Mouse (Mus musculus): Measurements from ENCODE around the gene Trpv3. TPM values are rescaled to one million over a fixed set of nuclear protein-coding genes. Genes with fewer than 3 reads are reported as not detected.
A peak's percentile ranks its signal among the peaks of the same experiment; 100 is the strongest.
"Not testable (repeated sequence)": the region's sequence is repeated elsewhere in the genome, so short reads cannot be mapped to it uniquely, and the experiment has no call there.

Trpv3 gene
- total RNA-seq, 2 experiments from 2014 or later: 0.03 to 0.05 TPM

GRCm38 (mm10) chr11:73283369-73283768 is 16.2 kb downstream of the Trpv3 start:
- intact Hi-C loops (cut with DNase I): loop anchor here (5.0 kb wide), 4 partner anchors 46 to 211 kb away; partner anchors contain the start of gene Haspin
- peak; percentile 29 for DNase-seq (ENCODE audit: low spot score)

GRCm38 (mm10) chr11:73283926-73284325 is 16.7 kb downstream of the Trpv3 start:
- intact Hi-C loops (cut with DNase I): loop anchor here (5.0 kb wide), 4 partner anchors 47 to 212 kb away; partner anchors contain the start of gene Haspin
- no peak for DNase-seq (ENCODE audit: low spot score)

- intact Hi-C loops (cut with DNase I): loop anchor here (5.0 kb wide), 4 partner anchors 47 to 212 kb away; partner anchors contain the start of gene Haspin
- no peak for DNase-seq (ENCODE audit: low spot score)
Measured at GRCm38 (mm10) chr11:73284351-73284750, 17.2 kb downstream of the Trpv3 start.

- intact Hi-C loops (cut with DNase I): no loop called here
- no peak for DNase-seq (ENCODE audit: low spot score)
Measured at GRCm38 (mm10) chr11:73289621-73290020, 22.4 kb downstream of the Trpv3 start.

GRCm38 (mm10) chr11:73303123-73303522 is 35.9 kb downstream of the Trpv3 start:
- no peak for DNase-seq (ENCODE audit: low spot score)

GRCm38 (mm10) chr11:73315961-73316360 is 48.8 kb downstream of the Trpv3 start:
- intact Hi-C loops (cut with DNase I): no loop called here
- no peak for DNase-seq (ENCODE audit: low spot score)

More at GRCm38 (mm10) chr11:73303123-73303522, 35.9 kb downstream of the Trpv3 start:
- intact Hi-C loops (cut with DNase I): no loop called here

- DNase-seq (ENCODE audit: low spot score); intact Hi-C loops (cut with DNase I): not testable (repeated sequence)
Measured at GRCm38 (mm10) chr11:73318581-73318980, 51.4 kb downstream of the Trpv3 start.

- intact Hi-C loops (cut with DNase I); DNase-seq (ENCODE audit: low spot score): not testable (repeated sequence)
Measured at GRCm38 (mm10) chr11:73321064-73321463, 53.9 kb downstream of the Trpv3 start.

- DNase-seq (ENCODE audit: low spot score): no peak
- intact Hi-C loops (cut with DNase I): no loop called here
Measured at GRCm38 (mm10) chr11:73323906-73324830, 57.0 kb downstream of the Trpv3 start.

GRCm38 (mm10) chr11:73326485-73326886 is 59.3 kb downstream of the Trpv3 start:
- intact Hi-C loops (cut with DNase I): no loop called here
- no peak for DNase-seq (ENCODE audit: low spot score)

GRCm38 (mm10) chr11:73327361-73327760 is 60.2 kb downstream of the Trpv3 start:
- DNase-seq (ENCODE audit: low spot score): no peak
- intact Hi-C loops (cut with DNase I): no loop called here

- intact Hi-C loops (cut with DNase I): no loop called here
Measured at GRCm38 (mm10) chr11:73329442-73329841, 62.3 kb downstream of the Trpv3 start, which contains the start of the genes Aspa, Gm49340 and Spata22. Aspa (minus strand) TSS chr11:73329596. Gm49340 (plus strand) TSS chr11:73329741. Spata22 (plus strand) TSS chr11:73329741.

GRCm38 (mm10) chr11:73333357-73333756 is 66.2 kb downstream of the Trpv3 start:
- no peak for DNase-seq (ENCODE audit: low spot score)
- intact Hi-C loops (cut with DNase I): no loop called here

More at GRCm38 (mm10) chr11:73329442-73329841, 62.3 kb downstream of the Trpv3 start, which contains the start of the genes Aspa, Gm49340 and Spata22:
- no peak for DNase-seq (ENCODE audit: low spot score)

GRCm38 (mm10) chr11:73336919-73337318 is 69.7 kb downstream of the Trpv3 start:
- intact Hi-C loops (cut with DNase I): no loop called here
- DNase-seq (ENCODE audit: low spot score): no peak

Other genes with a start within 250 kb of the Trpv3 start
- gene Camkk1, start 248.4 kb upstream of the Trpv3 start, total RNA-seq (2021): 1 to 10 TPM in 1 of 2 experiments, under 1 TPM in 1; 0.95 to 1.2 TPM
- gene Ncbp3, start 219.6 kb upstream of the Trpv3 start, total RNA-seq (2021): 1 to 10 TPM; 5.6 to 6.2 TPM
- under 1 TPM; 0.08 to 0.16 TPM for gene Itgae, start 176.8 kb upstream of the Trpv3 start, total RNA-seq (2021)
- under 1 TPM; 0.17 to 0.34 TPM for gene Haspin, start 129.1 kb upstream of the Trpv3 start, total RNA-seq (2021)
- gene P2rx5, start 107.0 kb upstream of the Trpv3 start, total RNA-seq (2021): 10 to 100 TPM; 13.0 to 13.3 TPM
- 10 to 100 TPM; 78.3 to 84.4 TPM for gene Emc6, start 90.4 kb upstream of the Trpv3 start, total RNA-seq (2021)
- gene Tax1bp3, start 90.3 kb upstream of the Trpv3 start, total RNA-seq (2021): 10 to 100 TPM; 45.9 to 50.0 TPM
- 10 to 100 TPM; 12.1 to 14.3 TPM for gene Ctns, start 68.3 kb upstream of the Trpv3 start, total RNA-seq (2021)
- 1 to 10 TPM; 1.4 TPM for gene Shpk, start 67.9 kb upstream of the Trpv3 start, total RNA-seq (2021)
- not detected for gene Trpv1, start 33.1 kb upstream of the Trpv3 start, total RNA-seq (2021)
- 1 to 10 TPM; 1.3 to 1.4 TPM for gene Aspa, start 62.2 kb downstream of the Trpv3 start, total RNA-seq (2021)
- gene Gm49340, start 62.4 kb downstream of the Trpv3 start, total RNA-seq (2021): not detected
- not detected for gene Spata22, start 62.4 kb downstream of the Trpv3 start, total RNA-seq (2021)
- gene Olfr20, start 83.4 kb downstream of the Trpv3 start, total RNA-seq (2021): not detected
- not detected for gene Olfr376, start 103.9 kb downstream of the Trpv3 start, total RNA-seq (2021)
- gene Olfr1, start 132.2 kb downstream of the Trpv3 start, total RNA-seq (2021): not detected
- not detected for gene Olfr378, start 161.1 kb downstream of the Trpv3 start, total RNA-seq (2021)
- not detected for gene Olfr380, start 190.1 kb downstream of the Trpv3 start, total RNA-seq (2021)
- not detected for gene Olfr381, start 224.2 kb downstream of the Trpv3 start, total RNA-seq (2021)
- gene Olfr382, start 249.8 kb downstream of the Trpv3 start, total RNA-seq (2021): not detected